Mouse (Mus musculus): ENCODE data around the gene Lrrc2.

The Lrrc2 gene

DNA sequence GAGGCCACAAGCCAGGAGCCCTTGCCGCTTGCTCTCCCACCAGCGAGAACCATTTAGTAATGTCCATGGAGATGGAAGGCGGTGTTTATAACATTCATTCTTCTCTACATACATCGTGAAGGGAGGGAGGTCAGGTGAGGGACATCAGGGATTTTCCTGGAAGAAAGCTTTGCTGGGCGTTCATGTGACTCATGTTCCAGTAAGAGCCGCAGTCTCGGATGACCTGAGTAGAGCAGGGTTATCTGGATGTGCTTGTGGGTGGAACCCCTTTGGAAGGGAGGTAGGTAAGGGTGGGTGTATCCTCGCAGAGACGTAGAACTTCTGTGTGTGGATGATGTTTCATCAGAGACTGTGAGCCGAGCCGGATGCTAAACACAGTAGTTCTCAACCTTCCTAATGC lies at the start of gene Lrrc2:
TSS of gene Lrrc2 (plus strand) at position 149 of the 400 bp plus-strand sequence.
- no peak for DNase-seq

DNA sequence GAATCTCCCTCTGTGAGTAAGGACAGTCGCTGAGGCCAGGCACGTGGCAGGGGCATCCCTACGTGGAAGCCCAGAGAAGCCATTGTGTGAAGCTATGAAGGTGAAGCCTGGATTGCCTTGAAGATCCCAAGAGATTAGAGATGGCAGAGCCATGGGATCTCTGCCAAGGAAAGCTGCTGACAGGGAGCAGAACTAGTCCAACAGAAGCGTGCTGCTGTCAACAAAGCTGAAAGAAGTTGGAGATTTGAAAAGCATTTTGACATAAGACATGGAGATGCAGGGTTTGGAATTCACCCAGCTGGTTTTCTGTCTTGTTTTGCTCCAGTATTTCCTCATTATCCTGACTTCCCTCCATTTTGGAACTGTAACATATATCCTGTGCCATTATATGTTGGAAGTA lies 49.1 kb upstream of the Lrrc2 start:
- DNase-seq = no peak

DNA sequence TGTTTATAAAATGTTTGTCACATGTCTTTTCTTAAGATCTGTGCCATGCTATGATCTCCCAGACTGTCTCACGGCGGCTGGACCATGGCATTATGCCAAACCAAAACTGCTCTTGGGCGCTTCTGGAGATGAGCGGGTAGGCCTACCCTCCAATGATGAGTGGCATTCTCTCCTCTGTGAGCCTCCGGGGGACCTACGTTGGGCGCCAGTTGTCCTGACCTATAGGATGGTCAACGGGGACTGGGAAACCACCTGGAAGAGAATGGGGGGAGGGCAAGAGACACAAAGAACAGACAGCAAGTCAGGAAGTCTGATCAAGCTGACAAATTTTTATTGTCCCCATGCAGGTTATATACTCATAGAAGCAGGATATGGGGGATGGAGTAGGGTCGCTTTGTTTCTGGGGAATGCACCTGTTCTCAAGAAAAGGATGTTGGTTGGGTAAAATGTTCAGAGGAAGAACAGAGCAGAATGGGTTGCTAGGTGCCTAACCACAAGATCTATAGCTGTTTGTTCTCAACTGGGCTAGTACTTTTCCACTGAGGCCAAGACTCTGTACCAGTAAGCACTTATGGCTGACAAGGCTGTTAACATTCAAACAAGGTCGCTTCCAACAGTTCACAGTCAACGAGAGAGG lies 44.0 kb upstream of the Lrrc2 start:
- no peak for DNase-seq

DNA sequence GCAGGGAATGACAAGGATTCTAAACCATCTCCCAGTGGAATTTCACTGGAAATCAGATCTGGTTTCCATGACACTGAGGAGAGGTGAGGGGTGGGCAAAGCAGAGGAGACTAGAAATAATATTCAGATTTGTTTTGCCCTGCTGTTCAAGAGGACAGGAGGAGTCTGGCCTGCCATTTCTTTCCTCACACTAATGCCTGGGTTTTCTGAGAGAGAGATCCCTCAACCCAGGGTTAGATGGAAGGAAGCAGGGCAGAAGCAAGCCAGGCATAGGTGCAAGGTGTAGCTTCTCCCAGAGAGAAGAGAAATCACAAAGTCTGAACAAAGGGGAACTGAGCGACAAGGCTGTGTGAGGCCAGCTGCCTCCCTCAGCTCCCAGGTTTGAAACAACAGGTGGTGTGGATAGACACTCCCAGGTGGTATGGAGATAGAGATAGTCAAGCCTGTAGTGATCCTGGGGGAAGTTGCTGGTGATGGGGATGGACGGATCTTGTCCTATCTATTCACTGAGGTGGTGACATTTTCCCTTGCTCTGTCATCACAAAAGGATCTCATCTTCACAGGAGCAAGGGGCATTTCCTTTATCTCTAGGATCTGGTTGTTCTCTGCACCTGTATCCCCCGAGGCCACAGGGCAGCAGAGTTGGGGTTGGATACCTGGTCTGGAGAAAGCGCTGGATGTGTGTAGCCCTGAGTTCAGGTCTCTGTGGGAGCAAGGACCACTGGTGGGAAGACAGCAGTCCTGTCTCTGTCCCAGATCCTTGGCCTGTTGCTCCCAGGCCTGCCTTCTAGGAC lies 43.3 kb upstream of the Lrrc2 start:
- no peak for DNase-seq

DNA sequence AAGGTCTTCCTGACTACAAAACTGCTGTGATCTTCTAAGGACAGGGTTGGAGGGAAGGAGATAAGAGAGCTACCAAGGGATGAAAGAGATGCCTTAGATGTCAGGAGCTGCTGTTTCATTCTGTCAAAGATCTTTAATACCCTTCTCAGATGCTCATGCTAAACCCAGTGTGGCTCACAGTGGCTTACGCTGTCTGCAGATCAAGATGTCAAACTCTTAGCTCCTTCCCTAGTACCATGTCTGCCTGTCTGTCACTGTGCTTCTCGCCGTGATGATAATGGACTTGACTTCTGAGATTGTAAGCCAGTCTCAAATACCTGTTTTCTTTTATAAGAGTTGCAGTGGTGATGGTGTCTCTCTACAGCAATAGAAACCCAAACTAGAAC lies 42.7 kb upstream of the Lrrc2 start:
- no peak for DNase-seq

DNA sequence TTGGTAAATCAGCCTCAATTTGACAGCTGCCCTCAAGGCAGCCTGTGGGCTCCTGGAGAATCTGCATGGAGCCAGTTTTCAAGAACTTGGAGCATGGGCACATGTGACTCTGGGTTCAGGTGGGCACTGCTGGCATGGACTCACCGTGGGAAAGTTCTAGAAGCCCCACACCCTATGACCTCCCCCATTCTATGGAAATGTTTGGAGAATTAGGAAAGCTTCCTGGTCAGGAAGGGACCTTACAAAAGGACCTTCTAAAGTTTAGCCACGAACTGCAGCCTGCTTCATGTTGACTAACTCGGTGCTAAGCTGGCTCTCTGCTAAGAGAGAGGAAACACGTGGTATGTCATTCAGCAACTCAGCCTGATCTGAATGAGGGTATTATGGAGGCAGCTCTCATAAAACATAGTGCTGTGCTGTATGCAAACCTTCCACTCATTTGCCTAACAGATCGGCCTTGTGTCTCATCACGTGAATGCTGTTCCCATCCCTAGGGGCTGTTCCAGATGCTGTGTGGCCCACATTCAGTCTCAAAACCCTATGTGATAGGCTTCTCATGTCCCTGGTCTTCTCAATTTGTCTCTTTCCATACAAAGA lies 41.9 kb upstream of the Lrrc2 start:
- DNase-seq = no peak

DNA sequence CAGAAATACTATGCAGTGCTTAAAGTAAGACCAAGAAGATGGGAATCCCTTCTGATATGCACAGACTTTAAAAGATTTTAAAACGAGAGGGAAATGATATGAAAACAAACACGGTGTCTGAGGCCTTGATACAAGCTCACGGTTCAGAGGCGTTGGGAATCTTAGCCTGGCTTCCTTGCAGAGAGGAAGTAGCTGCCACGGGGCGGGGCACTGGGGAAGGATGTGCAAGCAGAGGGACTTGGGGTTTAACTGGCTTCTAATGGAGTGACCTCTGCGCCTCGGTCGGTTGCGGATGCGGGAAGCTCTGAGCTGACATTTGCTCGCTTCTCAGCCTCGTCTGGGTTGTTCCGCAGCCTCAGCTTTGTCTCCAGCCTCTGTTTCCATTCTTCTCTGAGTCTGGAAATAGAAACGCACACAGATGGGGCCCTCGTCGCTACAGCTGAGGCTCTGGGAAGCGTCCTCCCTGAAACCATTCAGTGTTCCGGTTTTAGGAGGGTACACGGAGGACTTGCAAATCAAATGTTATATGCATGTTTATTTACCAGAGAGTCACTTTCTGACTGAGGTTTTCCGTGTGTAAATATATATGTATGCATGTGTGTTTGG lies 36.6 kb upstream of the Lrrc2 start:
- no peak for DNase-seq

DNA sequence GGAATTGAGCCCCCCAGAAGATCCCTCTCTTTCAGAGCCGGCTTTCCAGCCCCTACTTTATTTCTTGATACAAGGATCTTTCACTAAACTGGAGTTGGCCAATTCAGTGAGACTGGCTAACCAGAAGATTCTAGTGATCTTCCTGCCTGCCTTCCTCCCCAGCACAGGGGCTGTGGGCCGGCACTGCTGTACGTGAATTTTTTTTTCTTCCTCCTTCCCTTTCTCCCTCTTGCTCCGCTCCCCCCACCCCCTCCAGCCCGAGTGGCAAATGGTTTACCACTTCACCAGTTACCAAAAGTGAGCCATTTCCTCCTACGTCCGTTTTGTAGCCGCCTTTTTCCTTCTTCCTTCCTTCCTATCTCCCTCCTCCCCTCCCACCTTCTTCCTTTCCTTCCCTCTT lies 35.9 kb upstream of the Lrrc2 start:
- no peak for DNase-seq

DNA sequence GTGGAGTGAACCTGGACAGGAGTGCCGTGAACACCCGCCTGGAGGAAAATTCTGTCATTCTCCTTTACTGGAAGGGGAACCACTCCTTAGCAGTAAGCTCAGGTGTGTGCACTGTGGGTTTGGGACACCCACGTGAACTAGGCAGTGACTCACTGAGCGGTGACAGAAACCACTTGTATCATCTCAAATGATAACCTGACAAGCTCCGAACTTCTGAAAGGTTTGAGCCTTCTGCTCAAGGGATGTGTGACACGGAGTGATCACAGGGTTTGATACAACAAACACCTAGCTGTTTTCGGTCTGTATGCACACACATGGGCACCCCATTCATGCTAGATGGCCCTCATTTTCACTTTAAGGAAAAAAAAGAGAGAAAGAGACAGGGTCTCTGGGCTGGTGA lies 34.6 kb upstream of the Lrrc2 start, which contains the start of gene Fam240a:
TSS of gene Fam240a (minus strand) at position 76 of the 400 bp plus-strand sequence.
- no peak for DNase-seq

DNA sequence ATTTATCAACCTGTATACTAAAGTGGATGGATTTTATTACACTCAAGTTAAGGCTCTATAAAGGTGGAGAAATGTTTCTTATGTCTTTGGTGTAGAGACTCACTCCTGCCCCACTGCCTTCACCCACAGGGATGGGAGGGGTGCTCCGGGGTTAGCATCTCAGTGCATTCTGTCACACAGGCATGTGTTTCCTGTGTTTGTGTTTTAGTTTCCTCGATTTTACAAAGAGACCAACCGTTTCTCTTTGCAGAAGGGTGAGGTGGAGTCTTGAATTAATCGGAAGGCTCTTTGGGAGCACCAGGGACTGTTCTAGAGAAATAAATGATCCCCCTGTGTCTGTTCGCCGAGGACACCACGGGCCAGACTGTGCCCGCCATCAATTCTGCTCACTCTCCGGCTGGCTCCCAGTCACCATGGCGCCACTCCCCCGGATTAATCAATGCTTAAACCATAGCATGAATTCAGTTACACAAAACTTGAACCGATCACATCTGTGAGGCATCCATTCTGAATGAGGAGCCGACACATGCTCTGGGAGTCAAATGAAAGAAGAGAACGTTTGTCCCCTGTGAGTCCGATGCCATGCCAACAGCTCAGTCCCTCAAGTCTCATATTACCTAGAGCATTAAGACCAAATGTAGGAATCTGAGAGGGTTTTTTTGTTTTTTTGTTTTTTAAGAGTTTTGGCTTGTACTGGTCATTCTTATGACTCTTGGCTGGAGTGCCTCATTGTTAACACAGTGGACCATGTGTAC lies 30.5 kb upstream of the Lrrc2 start:
- DNase-seq = no peak

DNA sequence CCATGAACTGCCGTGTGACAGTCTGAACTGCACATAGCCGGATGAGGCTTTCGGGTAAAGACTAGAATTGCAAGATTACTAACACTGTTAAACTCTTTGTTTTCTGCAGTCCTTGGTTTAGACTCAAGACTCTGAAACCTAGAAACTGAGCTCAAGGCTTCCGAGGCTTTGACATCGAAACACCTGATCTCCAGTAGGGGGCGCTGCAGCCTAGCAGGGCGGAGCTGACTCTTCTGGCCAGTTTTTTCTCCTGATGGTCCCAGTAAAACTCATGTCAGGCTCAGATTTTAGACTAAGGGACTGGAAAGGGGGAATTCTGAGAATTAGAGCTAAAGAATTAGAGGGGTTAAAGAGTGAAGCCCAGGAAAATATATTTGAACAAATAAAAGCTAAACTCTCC lies 28.6 kb upstream of the Lrrc2 start:
- peak; percentile 87 to 88 for DNase-seq

DNA sequence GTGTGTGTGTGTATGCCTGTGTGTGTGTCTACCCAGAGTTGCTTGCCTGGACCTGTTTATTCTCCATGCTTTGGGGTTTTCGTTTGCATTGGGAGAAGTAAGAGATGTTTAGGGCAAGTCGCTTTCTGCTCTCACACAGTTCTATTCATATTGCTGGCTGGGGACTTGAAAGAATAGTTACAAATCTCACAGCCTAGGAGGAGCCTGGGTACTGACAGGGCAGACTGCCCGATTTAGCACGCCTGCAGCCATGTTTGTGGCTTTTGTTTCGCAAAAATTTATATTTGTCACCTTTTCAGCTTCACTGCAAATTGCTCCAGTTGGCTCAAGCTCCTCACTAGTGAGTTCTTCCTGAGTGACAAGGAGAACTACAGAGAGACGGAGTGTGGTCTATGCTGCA lies 19.8 kb upstream of the Lrrc2 start:
- DNase-seq = no peak

DNA sequence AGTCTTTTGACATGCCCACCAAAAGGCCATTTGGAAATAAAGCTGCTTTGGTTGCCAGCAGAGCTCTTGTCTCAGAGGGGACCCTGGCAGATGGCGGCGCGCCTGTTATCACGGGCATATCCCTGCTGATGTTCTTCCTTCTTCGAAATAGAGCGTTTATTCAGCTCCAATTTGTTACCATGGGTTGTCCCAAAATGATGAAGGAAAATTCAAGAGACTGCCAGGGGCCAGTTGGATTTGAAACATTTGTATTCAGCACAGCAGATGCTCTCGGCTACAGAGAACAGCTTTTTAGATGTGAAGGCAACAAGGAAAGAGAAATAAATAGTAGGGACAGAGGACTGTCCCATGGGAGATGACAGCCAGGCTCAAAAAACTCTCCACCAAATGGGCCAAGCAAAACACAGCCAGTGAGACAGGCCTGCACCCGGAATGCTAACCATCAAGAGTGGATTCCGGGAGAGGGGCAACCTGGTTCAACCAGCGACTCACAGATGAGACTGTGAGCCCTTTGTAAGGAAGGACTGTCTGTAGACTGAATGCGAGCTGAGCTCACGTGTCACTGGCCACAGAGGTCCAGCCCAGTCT lies 17.4 kb upstream of the Lrrc2 start:
- DNase-seq = no peak

DNA sequence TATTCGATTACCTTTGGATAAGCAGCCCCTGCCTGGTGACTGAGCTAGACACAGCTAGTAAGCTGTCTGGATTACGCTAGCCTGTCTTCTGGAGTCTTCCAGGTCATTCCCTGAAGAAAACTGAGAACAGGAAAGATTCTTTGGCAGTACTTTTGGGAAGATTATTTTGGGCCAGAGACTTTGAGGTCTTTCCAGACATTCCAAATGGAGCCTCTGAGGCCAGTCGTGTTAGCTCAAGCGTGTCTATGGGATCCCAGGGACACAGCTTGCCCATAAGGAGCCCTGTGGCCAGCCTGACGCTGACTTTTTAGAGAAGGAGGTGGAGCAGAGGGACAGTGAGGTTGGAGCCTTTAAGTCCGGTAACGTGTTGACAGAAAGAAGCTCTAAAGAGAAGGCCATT lies 15.4 kb upstream of the Lrrc2 start:
- no peak for DNase-seq

DNA sequence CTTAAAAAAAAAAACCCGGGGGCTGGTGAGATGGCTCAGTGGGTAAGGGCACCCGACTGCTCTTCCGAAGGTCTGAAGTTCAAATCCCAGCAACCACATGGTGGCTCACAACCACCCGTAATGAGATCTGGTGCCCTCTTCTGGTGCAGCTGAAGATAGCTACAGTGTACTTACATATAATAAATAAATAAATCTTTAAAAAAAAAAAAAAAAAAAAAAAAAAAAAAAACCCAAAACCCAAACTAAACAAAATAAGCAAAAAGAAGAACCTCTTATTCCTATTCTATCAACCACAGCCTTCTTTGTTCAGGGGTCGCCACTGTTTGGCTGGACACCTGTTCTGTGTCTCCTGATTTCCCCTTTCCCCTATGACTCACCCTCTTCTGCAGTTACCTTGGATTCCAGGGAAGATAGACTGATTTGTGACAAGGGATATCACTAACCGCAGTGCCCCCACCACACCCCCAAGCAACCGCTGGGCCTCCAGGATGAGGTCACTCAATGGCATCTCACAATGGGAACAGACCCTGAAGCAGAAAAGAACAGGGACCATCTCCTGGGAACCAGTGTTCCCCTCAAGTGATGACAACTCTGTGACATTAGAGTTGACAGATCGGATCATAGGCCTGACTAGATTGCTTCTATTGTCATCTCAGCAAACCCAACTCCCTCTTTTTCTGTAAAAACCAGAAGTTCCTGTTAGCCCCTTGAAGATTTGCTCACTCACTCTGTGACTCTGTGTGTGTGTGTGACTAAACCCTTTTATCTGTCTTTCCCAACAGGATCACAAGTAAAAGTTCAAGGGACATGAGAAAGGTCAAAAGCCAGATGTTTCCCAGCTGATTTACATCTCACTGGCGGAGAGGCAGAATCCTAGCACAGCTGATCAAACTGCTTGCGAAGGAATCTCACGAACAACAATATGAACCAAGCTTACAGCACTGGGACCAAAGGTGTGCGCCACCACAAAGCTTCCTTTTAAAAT lies 13.5 kb upstream of the Lrrc2 start:
- no peak for DNase-seq

DNA sequence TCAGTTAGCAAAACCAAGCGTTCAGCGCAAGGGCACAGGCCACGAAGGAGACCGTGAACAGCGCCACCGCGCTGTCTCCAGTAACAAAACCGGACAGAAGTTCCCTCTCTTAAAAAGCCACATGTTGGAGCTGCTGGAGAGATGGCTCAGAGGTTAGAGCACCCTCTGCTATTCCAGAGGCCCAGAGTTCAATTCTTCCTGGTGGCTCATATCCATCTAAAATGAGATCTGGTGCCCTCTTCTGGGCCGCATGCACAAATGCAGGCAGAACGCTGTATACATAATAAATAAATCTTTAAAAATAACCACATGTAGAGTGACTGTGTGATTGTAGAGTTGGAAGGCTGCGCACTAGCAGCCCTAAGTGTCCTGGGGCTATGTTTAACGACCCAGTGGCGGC lies 7.1 kb upstream of the Lrrc2 start:
- peak; percentile 24 to 26 for DNase-seq

DNA sequence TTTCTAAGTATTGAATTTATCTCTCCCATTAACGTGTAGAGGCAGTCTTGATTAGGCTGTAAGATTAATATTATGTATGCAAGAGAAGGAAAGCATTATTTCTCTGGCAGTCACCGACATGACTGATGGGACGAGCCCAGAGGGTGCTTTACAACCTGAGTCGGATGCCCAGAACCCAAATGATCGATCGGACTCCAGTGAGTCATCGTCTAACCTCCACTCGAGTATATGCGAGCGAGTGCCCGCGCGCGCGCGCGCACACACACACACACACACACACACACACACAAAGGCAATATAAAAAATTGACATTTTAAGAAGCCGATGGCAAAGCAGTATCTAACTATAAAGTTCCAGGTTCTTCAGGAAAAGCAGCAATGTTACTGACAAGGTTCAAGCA lies 6.0 kb upstream of the Lrrc2 start:
- DNase-seq = no peak

DNA sequence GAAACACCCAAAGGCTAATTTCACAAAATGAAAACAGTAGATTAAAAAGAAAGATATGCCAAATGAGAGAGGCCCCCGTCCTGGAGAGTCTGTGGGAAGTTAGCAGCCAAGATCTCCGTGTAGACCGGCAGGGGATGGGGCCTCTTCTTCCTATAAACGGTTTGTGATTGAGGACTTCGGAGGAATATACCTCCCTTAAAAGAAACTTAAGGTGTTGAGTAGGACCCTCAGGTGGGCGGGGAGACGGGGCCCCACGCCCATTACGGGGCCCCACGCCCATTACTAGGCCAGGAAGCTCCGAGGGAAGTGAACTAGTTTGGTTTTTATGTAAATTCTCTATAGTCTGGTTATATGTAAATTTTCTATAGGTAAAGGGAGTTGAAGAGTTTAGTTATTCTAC lies 5.4 kb upstream of the Lrrc2 start, which contains the start of gene Tdgf1:
TSS of gene Tdgf1 (minus strand) at position 233 of the 400 bp plus-strand sequence.
- no peak for DNase-seq

DNA sequence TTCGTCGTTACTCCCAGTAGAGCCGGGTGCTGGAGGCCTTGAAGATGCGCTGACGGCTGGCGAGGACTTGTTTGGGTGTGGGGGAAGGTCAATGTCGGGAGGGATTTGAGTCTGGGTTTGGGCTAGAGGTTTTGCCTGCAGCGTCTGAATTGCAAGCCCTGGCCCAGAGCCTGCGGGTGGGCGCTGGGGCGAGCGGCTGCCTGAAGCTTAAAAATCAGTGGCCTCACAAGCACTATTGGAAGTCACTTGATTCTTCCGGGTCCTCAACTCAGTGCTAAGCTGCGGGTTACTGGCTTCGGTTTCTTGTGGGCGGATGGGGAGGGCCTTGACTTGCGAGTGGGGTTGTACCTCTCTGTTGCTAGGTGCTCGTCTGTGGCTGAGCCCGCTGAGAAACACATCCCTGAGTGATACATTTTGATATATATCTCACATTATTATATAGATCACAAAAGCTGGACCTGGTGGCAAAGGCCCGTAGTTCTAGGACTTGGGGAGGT lies 4.7 kb upstream of the Lrrc2 start:
- no peak for DNase-seq

DNA sequence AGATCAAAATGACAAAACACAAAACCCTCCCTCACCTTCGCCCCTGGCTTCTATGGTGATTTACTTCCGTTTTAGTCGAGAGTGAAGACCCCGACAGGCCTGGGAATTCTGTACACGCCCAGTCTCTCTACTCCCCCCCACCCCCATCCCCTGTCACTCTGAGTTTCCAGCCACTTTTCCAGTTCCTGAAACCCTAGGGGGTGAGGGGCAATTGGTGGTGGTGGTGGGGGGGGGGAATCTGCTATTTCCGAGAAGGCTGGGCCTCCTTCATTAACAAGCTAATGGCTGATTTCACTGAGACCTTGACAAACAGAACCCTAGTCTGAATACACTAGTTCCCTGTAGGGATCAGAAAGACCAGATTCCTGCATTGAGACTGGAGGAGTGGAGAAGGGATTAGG lies 4.1 kb upstream of the Lrrc2 start:
- DNase-seq = no peak

DNA sequence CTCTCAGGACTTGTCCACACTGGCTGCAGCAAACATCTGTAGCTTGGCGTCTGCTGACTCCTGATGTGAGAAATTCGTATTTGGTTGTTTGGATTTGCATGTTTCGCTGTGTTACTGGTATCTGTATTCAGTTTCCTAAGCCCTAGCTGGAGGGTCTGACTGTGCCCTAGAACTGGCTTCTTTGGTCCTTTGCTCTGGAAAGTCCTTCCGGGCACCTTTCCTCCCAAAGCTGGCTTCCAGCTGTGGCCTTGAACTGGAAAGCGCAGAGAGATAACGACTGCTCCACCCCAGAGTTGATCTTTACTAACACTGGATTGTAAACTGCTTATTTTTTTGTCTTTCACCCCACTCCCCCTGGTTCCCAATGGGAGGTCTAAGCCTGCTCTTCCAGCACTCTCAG lies 3.4 kb upstream of the Lrrc2 start:
- DNase-seq = no peak
